Mouse (Mus musculus): Measurements from ENCODE around the gene Pigq.

DNA sequence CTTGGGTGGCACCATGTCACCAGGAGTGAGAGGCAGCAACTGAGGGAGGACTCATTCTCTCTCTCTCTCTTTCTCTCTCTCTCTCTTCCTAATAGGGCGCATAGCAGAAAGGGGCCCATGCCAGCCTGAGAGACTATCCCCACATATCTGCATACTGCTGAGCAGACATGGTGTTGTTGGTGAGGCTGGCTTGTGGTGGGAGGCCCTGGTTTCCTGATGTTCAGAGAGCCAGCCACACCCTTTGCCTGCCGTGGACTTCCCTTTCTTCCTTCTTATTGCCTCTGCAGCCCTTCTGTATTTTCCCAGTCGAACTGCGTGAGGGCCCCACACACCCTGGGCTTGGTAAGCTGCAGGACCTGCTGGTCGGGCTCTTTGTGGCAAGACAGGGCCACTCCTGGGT, 45.6 kb upstream of the Pigq start:
- TF ChIP-seq CTCF (IDR thresholded peaks at IDR 0.05; ENCODE audit: extremely low read depth, insufficient read depth, low read length) (no peak), POLR2A (IDR thresholded peaks at IDR 0.05; ENCODE audit: extremely low read depth, insufficient read depth, low read length) (no peak)
